Mouse (Mus musculus): ENCODE results near the gene Gcnt2.

GRCm38 (mm10) chr13:40886643-40887381 is 27.3 kb downstream of the Gcnt2 start:
- TF ChIP-seq CEBPB (IDR thresholded peaks at IDR 0.05; ENCODE audit: low read depth) (no peak), CTCF (IDR thresholded peaks at IDR 0.05; ENCODE audit: control insufficient read depth, insufficient read depth, insufficient read length) (no peak), MYOG (IDR thresholded peaks at IDR 0.05; ENCODE audit: control insufficient read depth, extremely low read depth, insufficient read length) (no peak), MAX (IDR thresholded peaks at IDR 0.05) (no peak), MYOD1 (IDR thresholded peaks at IDR 0.05; ENCODE audit: control insufficient read depth, insufficient read length, low read depth) (no peak), USF1 (IDR thresholded peaks at IDR 0.05; ENCODE audit: low read depth) (no peak)
